Mouse (Mus musculus) limb, embryonic 15.5 days (tissue): ENCODE data around the gene Akap6. TPM values are rescaled to one million over a fixed set of nuclear protein-coding genes. Genes with fewer than 3 reads are reported as not detected.

Experiments
- ATAC-seq: fragments of 200-750 bp; cut with Nextera tagmentation; 2 replicates; pipeline ENCODE4 v1.8.0; 2017; ENCODE audit warnings: low read depth, moderate TSS enrichment; ENCODE audit not compliant: insufficient number of reproducible peaks, low FRiP score, low TSS enrichment
- H3K27ac ChIP-seq: fragments of 300-500 bp; sonication (generic); 2 replicates; pipeline ENCODE4 v1.5.1; 2015; ENCODE audit warnings: moderate library complexity, mild to moderate bottlenecking, inconsistent platforms
- H3K27me3 ChIP-seq: fragments of 300-500 bp; sonication (generic); 2 replicates; pipeline ENCODE4 v1.6.1; 2015; ENCODE audit warnings: inconsistent platforms
- H3K36me3 ChIP-seq: fragments of 300-500 bp; sonication (generic); 2 replicates; pipeline ENCODE4 v1.6.1; 2015; ENCODE audit warnings: inconsistent platforms
- H3K4me1 ChIP-seq: fragments of 300-500 bp; sonication (generic); 2 replicates; pipeline ENCODE4 v1.6.1; 2015; ENCODE audit warnings: inconsistent platforms
- H3K4me2 ChIP-seq: fragments of 300-500 bp; sonication (generic); 2 replicates; pipeline ENCODE4 v1.6.1; 2015; ENCODE audit warnings: mild to moderate bottlenecking, inconsistent platforms
- H3K4me3 ChIP-seq: fragments of 300-500 bp; sonication (generic); 2 replicates; pipeline ENCODE4 v1.5.1; 2015; ENCODE audit warnings: mild to moderate bottlenecking, inconsistent platforms
- H3K9ac ChIP-seq: fragments of 300-500 bp; sonication (generic); 2 replicates; pipeline ENCODE4 v1.6.1; 2015; ENCODE audit warnings: inconsistent platforms
- H3K9me3 ChIP-seq: fragments of 300-500 bp; sonication (generic); 2 replicates; pipeline ENCODE4 v1.6.1; 2016; ENCODE audit warnings: inconsistent platforms
- WGBS: fragments of 180-500 bp; shearing (Covaris S2); methylation state at CpG from one replicate; pipeline ENCODE4 v1.1.7; 2015; 5-methylcytosine and 5-hydroxymethylcytosine counted together
- polyA plus RNA-seq: library from polyadenylated mRNA; unstranded; fragments of >200 nt; fragmentation: Nextera tagmentation; extraction: Ambion mirVana; gene quantifications from 2 replicates; pipeline ENCODE4 v1.2.1, GENCODE M21; 2015

Gene Akap6
- polyA plus RNA-seq, 1 experiment from 2014 or later = 1.3 TPM

- Histone ChIP-seq H3K4me3 (no peak overlapping the region), H3K9me3 (no peaks in the 10 kb centered on the region), H3K9ac (no peak overlapping the region), H3K27ac (no peak overlapping the region), H3K27me3 (no peaks in the 10 kb centered on the region), H3K4me2 (no peak overlapping the region), H3K4me1 (no peaks in the 10 kb centered on the region), H3K36me3 (no peaks in the 10 kb centered on the region)
- 83% methylated on average over 4 of the region's 4 CpGs for WGBS
- ATAC-seq = no peak
Measured at GRCm38 (mm10) chr12:52857306-52857705, 158.1 kb downstream of the Akap6 start.

- Histone ChIP-seq H3K9me3 (no peaks in the 10 kb centered on the region), H3K4me2 (no peak overlapping the region), H3K4me1 (no peaks in the 10 kb centered on the region), H3K27me3 (no peaks in the 10 kb centered on the region), H3K9ac (no peak overlapping the region), H3K4me3 (no peak overlapping the region), H3K27ac (no peak overlapping the region), H3K36me3 (no peaks in the 10 kb centered on the region)
- WGBS = 81% methylated on average over 3 of the region's 3 CpGs
- no peak for ATAC-seq
Measured at GRCm38 (mm10) chr12:52861922-52862321, 162.7 kb downstream of the Akap6 start.

- no peak for ATAC-seq
- Histone ChIP-seq H3K36me3 (no peaks in the 10 kb centered on the region), H3K9me3 (no peaks in the 10 kb centered on the region), H3K27me3 (no peaks in the 10 kb centered on the region), H3K27ac (no peak overlapping the region), H3K4me1 (no peaks in the 10 kb centered on the region), H3K4me2 (no peak overlapping the region), H3K9ac (no peak overlapping the region), H3K4me3 (no peak overlapping the region)
- 3% methylated on average over 8 of the region's 8 CpGs for WGBS
Measured at GRCm38 (mm10) chr12:52868000-52868624, 168.9 kb downstream of the Akap6 start.

GRCm38 (mm10) chr12:52871604-52872003 lies 172.4 kb downstream of the Akap6 start:
- Histone ChIP-seq H3K4me2 (no peak overlapping the region), H3K36me3 (no peaks in the 10 kb centered on the region), H3K4me1 (no peaks in the 10 kb centered on the region), H3K27me3 (no peaks in the 10 kb centered on the region), H3K9ac (no peak overlapping the region), H3K4me3 (no peak overlapping the region), H3K27ac (no peak overlapping the region), H3K9me3 (no peaks in the 10 kb centered on the region)
- ATAC-seq = no peak
- WGBS = 78% methylated on average over 3 of the region's 3 CpGs

- Histone ChIP-seq H3K27me3 (no peaks in the 10 kb centered on the region), H3K36me3 (no peaks in the 10 kb centered on the region), H3K4me1 (no peaks in the 10 kb centered on the region), H3K4me3 (no peak overlapping the region), H3K9me3 (no peaks in the 10 kb centered on the region), H3K4me2 (no peak overlapping the region), H3K9ac (no peak overlapping the region), H3K27ac (no peak overlapping the region)
- 77% methylated on average over 9 of the region's 9 CpGs for WGBS
- no peak for ATAC-seq
Measured at GRCm38 (mm10) chr12:52874332-52874923, 175.2 kb downstream of the Akap6 start.

- H3K4me2 ChIP-seq = no peak overlapping the region
- no peak overlapping the region for H3K27ac ChIP-seq
- no peaks in the 10 kb centered on the region for H3K9me3 ChIP-seq
- ATAC-seq = no peak
- H3K36me3 ChIP-seq = no peaks in the 10 kb centered on the region
- no peak overlapping the region for H3K4me3 ChIP-seq
- H3K27me3 ChIP-seq = no peaks in the 10 kb centered on the region
- WGBS = 42% methylated on average over 4 of the region's 4 CpGs
- H3K9ac ChIP-seq = no peak overlapping the region
- no peaks in the 10 kb centered on the region for H3K4me1 ChIP-seq
Measured at GRCm38 (mm10) chr12:52876065-52876464, 176.9 kb downstream of the Akap6 start.

- no peak for ATAC-seq
- H3K9me3 ChIP-seq = no peaks in the 10 kb centered on the region
- H3K4me2 ChIP-seq = no peak overlapping the region
- H3K9ac ChIP-seq = no peak overlapping the region
- no peak overlapping the region for H3K4me3 ChIP-seq
- no peaks in the 10 kb centered on the region for H3K4me1 ChIP-seq
- 84% methylated on average over 8 of the region's 8 CpGs for WGBS
- no peaks in the 10 kb centered on the region for H3K36me3 ChIP-seq
- no peaks in the 10 kb centered on the region for H3K27me3 ChIP-seq
- no peak overlapping the region for H3K27ac ChIP-seq
Measured at GRCm38 (mm10) chr12:52876978-52877769, 178.0 kb downstream of the Akap6 start.

GRCm38 (mm10) chr12:52879324-52879723 lies 180.1 kb downstream of the Akap6 start:
- Histone ChIP-seq H3K9me3 (no peaks in the 10 kb centered on the region), H3K4me1 (no peaks in the 10 kb centered on the region), H3K36me3 (no peaks in the 10 kb centered on the region), H3K4me3 (no peak overlapping the region), H3K27me3 (no peaks in the 10 kb centered on the region), H3K4me2 (no peak overlapping the region), H3K9ac (no peak overlapping the region), H3K27ac (no peak overlapping the region)
- no peak for ATAC-seq
- 68% methylated on average over 8 of the region's 8 CpGs for whole genome bisulfite sequencing

GRCm38 (mm10) chr12:52892519-52892918 lies 193.3 kb downstream of the Akap6 start:
- H3K9ac ChIP-seq = no peak overlapping the region
- no peaks in the 10 kb centered on the region for H3K27me3 ChIP-seq
- no peaks in the 10 kb centered on the region for H3K4me1 ChIP-seq
- H3K27ac ChIP-seq = no peak overlapping the region
- no peaks in the 10 kb centered on the region for H3K36me3 ChIP-seq
- no peaks in the 10 kb centered on the region for H3K9me3 ChIP-seq
- no peak overlapping the region for H3K4me2 ChIP-seq
- WGBS = 82% methylated on average over 7 of the region's 7 CpGs
- no peak for ATAC-seq
- H3K4me3 ChIP-seq = no peak overlapping the region

- Histone ChIP-seq H3K9me3 (no peaks in the 10 kb centered on the region), H3K27me3 (no peaks in the 10 kb centered on the region), H3K9ac (no peak overlapping the region), H3K27ac (no peak overlapping the region), H3K4me2 (no peak overlapping the region), H3K4me3 (no peak overlapping the region), H3K4me1 (no peaks in the 10 kb centered on the region), H3K36me3 (no peaks in the 10 kb centered on the region)
- WGBS = 74% methylated on average over 11 of the region's 11 CpGs
- no peak for ATAC-seq
Measured at GRCm38 (mm10) chr12:52893656-52894405, 194.6 kb downstream of the Akap6 start.

- no peak for ATAC-seq
- Histone ChIP-seq H3K9ac (no peak overlapping the region), H3K4me1 (no peaks in the 10 kb centered on the region), H3K36me3 (no peaks in the 10 kb centered on the region), H3K4me2 (no peak overlapping the region), H3K27ac (no peak overlapping the region), H3K4me3 (no peak overlapping the region), H3K9me3 (no peaks in the 10 kb centered on the region), H3K27me3 (no peaks in the 10 kb centered on the region)
- WGBS = 40% methylated on average over 5 of the region's 6 CpGs
Measured at GRCm38 (mm10) chr12:52895672-52896460, 196.7 kb downstream of the Akap6 start.
